Mouse (Mus musculus) granulocyte monocyte progenitor cell, adult 5-6 weeks (primary cell): ENCODE results near the gene Sorcs2. TPM values are rescaled to one million over a fixed set of nuclear protein-coding genes. Genes with fewer than 3 reads are reported as not detected.

ENCODE experiments used
- ATAC-seq: replicated peaks from 2 replicates; pipeline ENCODE4 v1.8.0; 2016; ENCODE audit warnings: mild to moderate bottlenecking, moderate TSS enrichment, inconsistent platforms; ENCODE audit not compliant: poor library complexity, severe bottlenecking
- total RNA-seq, 2 experiments: library from RNA; stranded (forward) in 1 of 2; stranded (reverse) in 1 of 2; fragments of 200-712, 200-1000 nt in 1 of 2; fragments of >200 nt in 1 of 2; fragmentation: Nextera tagmentation in 1 of 2; gene quantifications; 2 replicates each; pipeline ENCODE4 v1.2.3; 2014 to 2017

The Sorcs2 gene
- total RNA-seq, 2 experiments from 2014 or later = not detected

GRCm38 (mm10) chr5:36317641-36318368 lies 80.1 kb downstream of the Sorcs2 start:
- no peak for ATAC-seq

- ATAC-seq = no peak
Observed at GRCm38 (mm10) chr5:36315106-36315505, 82.8 kb downstream of the Sorcs2 start.

GRCm38 (mm10) chr5:36313353-36314079 lies 84.4 kb downstream of the Sorcs2 start:
- no peak for ATAC-seq

- no peak for ATAC-seq
Observed at GRCm38 (mm10) chr5:36312926-36313325, 85.0 kb downstream of the Sorcs2 start.

- no peak for ATAC-seq
Observed at GRCm38 (mm10) chr5:36304299-36304980, 93.5 kb downstream of the Sorcs2 start.

GRCm38 (mm10) chr5:36301166-36301565 lies 96.8 kb downstream of the Sorcs2 start:
- ATAC-seq = no peak

GRCm38 (mm10) chr5:36298049-36298448 lies 99.9 kb downstream of the Sorcs2 start:
- no peak for ATAC-seq

GRCm38 (mm10) chr5:36297246-36297645 lies 100.7 kb downstream of the Sorcs2 start:
- no peak for ATAC-seq

- no peak for ATAC-seq
Observed at GRCm38 (mm10) chr5:36293109-36293900, 104.6 kb downstream of the Sorcs2 start.

GRCm38 (mm10) chr5:36292321-36292720 lies 105.6 kb downstream of the Sorcs2 start:
- ATAC-seq = no peak

GRCm38 (mm10) chr5:36291191-36291590 lies 106.7 kb downstream of the Sorcs2 start:
- peak; percentile 39; the same call in 1 of the 2 replicates for ATAC-seq

- ATAC-seq = peak; percentile 34; the same call in 1 of the 2 replicates
Observed at GRCm38 (mm10) chr5:36285405-36285804, 112.5 kb downstream of the Sorcs2 start.

GRCm38 (mm10) chr5:36279896-36280295 lies 118.0 kb downstream of the Sorcs2 start:
- peak; percentile 55 for ATAC-seq

- no peak for ATAC-seq
Observed at GRCm38 (mm10) chr5:36274684-36275394, 123.1 kb downstream of the Sorcs2 start.

- ATAC-seq = no peak
Observed at GRCm38 (mm10) chr5:36267194-36267769, 130.7 kb downstream of the Sorcs2 start.

GRCm38 (mm10) chr5:36260862-36261261 lies 137.1 kb downstream of the Sorcs2 start:
- no peak for ATAC-seq

- no peak for ATAC-seq
Observed at GRCm38 (mm10) chr5:36259691-36260124, 138.2 kb downstream of the Sorcs2 start.

- ATAC-seq = no peak
Observed at GRCm38 (mm10) chr5:36258387-36259181, 139.4 kb downstream of the Sorcs2 start.
